Mouse (Mus musculus) hindbrain, embryonic 10.5 days (tissue): ENCODE results near the gene Zfp709. TPM values are rescaled to one million over a fixed set of nuclear protein-coding genes. Genes with fewer than 3 reads are reported as not detected.
"Not testable (repeated sequence)": the region's sequence is repeated elsewhere in the genome, so short reads cannot be mapped to it uniquely, and the experiment has no call there.

Experiments
- DNase-seq: peaks from one replicate; pipeline ENCODE4 v3.0.0-alpha.2; 2017; ENCODE audit warnings: low spot score
- H3K27ac ChIP-seq: fragments of 300-500 bp; sonication (generic); 2 replicates; pipeline ENCODE4 v1.5.1; 2016; ENCODE audit warnings: mild to moderate bottlenecking, moderate library complexity
- H3K27me3 ChIP-seq: fragments of 300-500 bp; sonication (generic); 2 replicates; pipeline ENCODE4 v1.6.1; 2016; ENCODE audit warnings: mild to moderate bottlenecking; ENCODE audit not compliant: poor library complexity, insufficient read depth, severe bottlenecking
- H3K36me3 ChIP-seq: fragments of 300-500 bp; sonication (generic); 2 replicates; pipeline ENCODE4 v1.6.1; 2016; ENCODE audit warnings: mild to moderate bottlenecking, moderate library complexity
- H3K4me1 ChIP-seq: fragments of 300-500 bp; sonication (generic); replicated peaks from 2 replicates; pipeline ENCODE4 v1.6.1; 2016; ENCODE audit warnings: mild to moderate bottlenecking
- H3K4me3 ChIP-seq: fragments of 300-500 bp; sonication (generic); 2 replicates; pipeline ENCODE4 v1.5.1; 2016; ENCODE audit warnings: mild to moderate bottlenecking, moderate library complexity
- H3K9me3 ChIP-seq: fragments of 300-500 bp; sonication (generic); 2 replicates; pipeline ENCODE4 v1.6.1; 2016; ENCODE audit warnings: mild to moderate bottlenecking, moderate library complexity
- WGBS: fragments of 180-500 bp; shearing (Covaris S2); methylation state at CpG from one replicate; pipeline ENCODE4 v1.1.7; 2016; 5-methylcytosine and 5-hydroxymethylcytosine counted together
- polyA plus RNA-seq: library from polyadenylated mRNA; unstranded; fragments of >200 nt; fragmentation: Nextera tagmentation; extraction: Ambion mirVana; gene quantifications from 2 replicates; pipeline ENCODE4 v1.2.1, GENCODE M21; 2016

The Zfp709 gene
- 4.3 and 5.3 TPM in 2 replicates for polyA plus RNA-seq

DNA sequence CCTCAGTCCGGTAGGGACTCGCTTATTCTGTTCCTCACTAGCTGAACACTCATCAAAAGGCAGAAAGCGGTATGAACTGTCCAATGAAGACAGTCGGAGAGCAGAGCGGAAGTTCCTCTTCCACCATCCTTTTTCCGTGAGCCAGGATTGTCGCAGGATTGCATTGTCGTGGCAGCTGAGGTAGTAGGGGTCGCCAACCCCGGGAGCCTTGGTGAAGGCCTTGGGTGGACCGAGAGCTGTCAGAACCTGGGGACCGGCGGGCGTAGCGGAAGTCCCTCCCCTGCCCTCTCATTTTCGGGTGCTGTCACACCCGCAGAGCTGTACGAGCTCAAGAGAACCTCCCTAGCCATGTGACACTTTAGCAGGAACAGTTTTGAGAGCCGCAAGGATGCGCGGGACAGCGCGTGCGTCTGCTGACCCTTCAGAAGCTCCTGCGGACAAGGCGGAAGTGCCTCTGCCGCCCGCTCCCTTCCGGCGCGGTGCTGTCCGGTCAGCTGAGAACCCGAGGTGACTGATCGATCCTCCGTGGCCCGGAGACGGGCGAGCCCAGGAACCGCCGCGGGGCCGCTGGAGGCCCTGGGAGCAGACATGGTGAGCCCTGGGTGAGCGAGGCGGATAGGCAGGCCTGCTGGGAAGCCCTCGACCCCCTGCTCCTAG, at the start of gene Zfp709:
TSS of gene Zfp709 (plus strand) at position 402 of the 657 bp plus-strand sequence.
- H3K27me3 ChIP-seq, result peaks cover 7% of the 10 kb centered on the region; the same call in 1 of the 2 replicates
- H3K9me3 ChIP-seq, result peaks cover 29% of the 10 kb centered on the region
- DNase-seq, result peak; percentile 75
- WGBS, result 6% methylated on average over 45 of the region's 45 CpGs
- H3K27ac ChIP-seq, result peak within 1 kb of the TSS; percentile 94
- peak within 1 kb of the TSS; percentile 76 for H3K4me3 ChIP-seq
- H3K36me3 ChIP-seq, result peaks cover 23% of the 10 kb centered on the region
- no peaks in the 10 kb centered on the region; the same call in 1 of the 2 replicates for H3K4me1 ChIP-seq

DNA sequence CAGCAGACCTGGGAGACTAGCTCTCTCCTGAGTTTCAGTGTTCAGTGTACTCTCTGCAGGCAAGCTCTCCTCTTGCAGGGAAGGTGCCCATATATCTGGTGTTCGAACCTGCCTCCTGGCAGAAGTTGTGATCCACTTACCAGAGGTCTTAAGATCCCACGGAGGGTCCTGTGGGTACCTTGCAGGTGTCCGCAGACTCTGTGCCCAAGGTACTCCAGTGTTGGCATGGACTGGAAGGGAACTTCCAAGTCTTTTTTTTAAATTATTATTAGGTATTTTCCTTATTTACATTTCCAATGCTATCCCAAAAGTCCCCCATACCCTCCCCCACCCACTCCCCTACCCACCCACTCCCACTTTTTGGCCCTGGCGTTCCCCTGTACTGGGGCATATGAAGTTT, 43.6 kb upstream of the Zfp709 start:
- not testable (repeated sequence) for H3K36me3 ChIP-seq, H3K9me3 ChIP-seq, H3K27me3 ChIP-seq, H3K27ac ChIP-seq, H3K4me1 ChIP-seq, DNase-seq, H3K4me3 ChIP-seq
- WGBS, result 82% methylated on average over 4 of the region's 4 CpGs

GRCm38 (mm10) chr8:71841201-71841817, 40.5 kb upstream of the Zfp709 start:
- not testable (repeated sequence) for DNase-seq, H3K4me3 ChIP-seq

DNA sequence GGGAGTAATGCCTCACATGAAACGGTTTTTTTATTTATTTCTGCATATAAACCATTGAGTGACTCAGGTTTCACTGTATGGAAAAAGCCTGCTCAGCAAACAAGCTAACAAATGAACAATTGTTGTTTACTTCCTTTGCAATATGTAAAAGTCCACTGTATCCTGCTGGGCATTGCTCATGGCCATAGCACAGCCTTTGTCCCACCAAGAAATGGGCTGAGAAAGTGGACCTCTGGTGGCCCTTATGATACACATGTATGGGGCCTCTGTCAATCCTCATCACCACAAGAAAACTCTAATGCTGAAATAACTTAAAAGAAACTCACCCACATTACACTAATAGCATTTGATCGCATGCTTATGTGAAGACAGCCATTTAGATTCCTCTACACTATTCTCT, 39.3 kb upstream of the Zfp709 start:
- not testable (repeated sequence) for H3K4me3 ChIP-seq, H3K36me3 ChIP-seq, H3K9me3 ChIP-seq, H3K4me1 ChIP-seq, H3K27me3 ChIP-seq, DNase-seq, H3K27ac ChIP-seq
- 80% methylated on average over 2 of the region's 2 CpGs for WGBS

More at GRCm38 (mm10) chr8:71841201-71841817, 40.5 kb upstream of the Zfp709 start:
- not testable (repeated sequence) for H3K36me3 ChIP-seq, H3K27me3 ChIP-seq, H3K9me3 ChIP-seq, H3K4me1 ChIP-seq, H3K27ac ChIP-seq
- 91% methylated on average over 3 of the region's 3 CpGs for WGBS

GRCm38 (mm10) chr8:71844453-71844852, 37.4 kb upstream of the Zfp709 start:
- not testable (repeated sequence) for DNase-seq, H3K9me3 ChIP-seq, H3K27me3 ChIP-seq, H3K27ac ChIP-seq, H3K4me1 ChIP-seq, H3K36me3 ChIP-seq, H3K4me3 ChIP-seq
- WGBS, result 82% methylated on average over 1 of the region's 1 CpGs

DNA sequence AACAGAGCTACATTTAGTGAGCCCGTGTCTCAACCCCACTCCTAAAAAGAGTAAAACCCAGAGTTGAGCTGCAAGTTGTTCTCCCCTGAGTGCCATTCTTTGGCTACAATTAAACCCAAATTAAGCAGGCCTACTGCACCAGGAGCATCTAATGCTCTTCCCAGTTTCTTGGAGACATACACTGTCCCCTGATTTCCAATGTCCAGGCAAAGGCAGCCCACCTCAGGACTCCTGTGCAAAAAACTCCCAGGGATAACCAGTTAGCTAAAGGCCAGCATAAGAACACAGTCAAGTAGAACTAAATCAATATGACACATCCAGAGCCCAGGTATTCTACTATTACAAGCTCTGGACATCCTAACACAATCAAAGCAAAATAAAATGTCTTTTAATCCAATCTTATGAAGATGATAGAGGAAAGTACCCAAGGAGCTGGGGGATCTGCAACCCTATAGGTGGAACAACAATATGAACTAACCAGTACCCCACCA, 35.8 kb upstream of the Zfp709 start:
- H3K9me3 ChIP-seq, H3K4me3 ChIP-seq, H3K4me1 ChIP-seq, H3K36me3 ChIP-seq, H3K27me3 ChIP-seq, DNase-seq, H3K27ac ChIP-seq: not testable (repeated sequence)
- WGBS, result 89% methylated on average over 1 of the region's 1 CpGs

DNA sequence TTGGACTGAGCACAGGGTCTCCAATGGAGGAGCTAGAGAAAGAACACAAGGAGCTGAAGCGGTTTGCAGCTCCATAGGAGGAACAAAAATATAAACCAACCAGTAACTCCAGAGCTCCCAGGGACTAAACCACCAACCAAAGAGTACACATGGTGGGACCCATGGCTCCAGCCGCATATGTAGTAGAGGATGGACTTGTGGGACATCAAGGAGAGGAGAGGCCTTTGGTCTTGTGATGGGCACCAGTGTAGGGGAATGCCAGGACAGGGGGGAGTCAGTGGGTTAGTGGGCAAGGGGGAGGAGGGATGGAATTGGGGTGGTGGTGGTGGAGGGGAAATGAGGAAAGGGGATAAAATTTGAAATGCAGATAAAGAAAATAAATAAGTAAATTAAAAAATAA, 35.1 kb upstream of the Zfp709 start:
- WGBS, result 87% methylated on average over 2 of the region's 2 CpGs
- H3K27ac ChIP-seq, H3K9me3 ChIP-seq, H3K36me3 ChIP-seq, H3K4me1 ChIP-seq, H3K4me3 ChIP-seq, DNase-seq, H3K27me3 ChIP-seq: not testable (repeated sequence)

GRCm38 (mm10) chr8:71851014-71851413, 30.8 kb upstream of the Zfp709 start:
- H3K36me3 ChIP-seq, DNase-seq: not testable (repeated sequence)
- 83% methylated on average over 1 of the region's 1 CpGs for WGBS

DNA sequence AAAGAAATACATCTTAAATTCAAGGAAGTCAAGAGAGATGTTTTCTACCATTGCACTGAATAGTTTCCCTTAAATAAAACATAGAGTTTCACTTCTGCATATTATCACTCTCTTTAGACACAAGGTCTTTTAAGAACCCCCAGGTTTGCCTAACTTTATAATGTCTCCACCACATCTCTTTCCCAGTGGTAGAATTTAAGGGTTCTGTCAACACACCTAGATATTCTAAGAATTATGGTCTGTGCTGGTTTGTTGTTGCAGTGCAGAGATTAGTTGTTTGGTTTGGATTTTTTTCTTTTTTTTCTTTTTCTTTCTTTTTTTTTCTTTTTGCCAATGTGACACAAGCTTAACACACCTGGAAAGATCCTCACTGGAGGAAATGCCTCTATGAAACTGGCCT, 28.5 kb upstream of the Zfp709 start:
- H3K27me3 ChIP-seq, H3K9me3 ChIP-seq, H3K36me3 ChIP-seq, H3K4me3 ChIP-seq, DNase-seq, H3K4me1 ChIP-seq, H3K27ac ChIP-seq: not testable (repeated sequence)

More at GRCm38 (mm10) chr8:71851014-71851413, 30.8 kb upstream of the Zfp709 start:
- not testable (repeated sequence) for H3K4me1 ChIP-seq, H3K9me3 ChIP-seq, H3K4me3 ChIP-seq, H3K27ac ChIP-seq, H3K27me3 ChIP-seq

- H3K4me1 ChIP-seq, DNase-seq, H3K36me3 ChIP-seq, H3K9me3 ChIP-seq, H3K27ac ChIP-seq, H3K27me3 ChIP-seq, H3K4me3 ChIP-seq: not testable (repeated sequence)
- WGBS, result 76% methylated on average over 9 of the region's 10 CpGs
These were observed 25.0 kb upstream of the Zfp709 start for GRCm38 (mm10) chr8:71856630-71857328.

DNA sequence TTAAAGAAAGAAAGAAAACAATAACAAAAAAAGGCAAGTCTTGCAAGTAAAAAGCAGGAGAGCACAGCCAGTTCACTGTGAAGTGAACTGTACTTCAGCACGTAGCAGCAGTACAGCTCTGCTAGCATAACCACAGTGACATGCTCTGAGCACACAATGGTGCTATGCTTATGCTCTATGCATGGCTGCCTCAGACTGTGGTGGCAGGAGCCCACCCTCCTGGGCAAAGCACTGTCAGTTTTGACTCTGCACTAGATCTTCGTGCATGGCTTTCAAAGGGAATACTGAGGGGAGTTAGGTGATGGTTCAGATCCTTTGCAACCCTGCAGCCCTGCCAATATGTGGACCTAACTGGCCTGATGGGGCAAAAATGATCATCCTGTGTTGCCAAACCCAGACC, 24.5 kb upstream of the Zfp709 start:
- not testable (repeated sequence) for H3K36me3 ChIP-seq, H3K27ac ChIP-seq, H3K4me3 ChIP-seq, H3K27me3 ChIP-seq, H3K4me1 ChIP-seq, DNase-seq, H3K9me3 ChIP-seq
- WGBS, result 79% methylated on average over 2 of the region's 2 CpGs

DNA sequence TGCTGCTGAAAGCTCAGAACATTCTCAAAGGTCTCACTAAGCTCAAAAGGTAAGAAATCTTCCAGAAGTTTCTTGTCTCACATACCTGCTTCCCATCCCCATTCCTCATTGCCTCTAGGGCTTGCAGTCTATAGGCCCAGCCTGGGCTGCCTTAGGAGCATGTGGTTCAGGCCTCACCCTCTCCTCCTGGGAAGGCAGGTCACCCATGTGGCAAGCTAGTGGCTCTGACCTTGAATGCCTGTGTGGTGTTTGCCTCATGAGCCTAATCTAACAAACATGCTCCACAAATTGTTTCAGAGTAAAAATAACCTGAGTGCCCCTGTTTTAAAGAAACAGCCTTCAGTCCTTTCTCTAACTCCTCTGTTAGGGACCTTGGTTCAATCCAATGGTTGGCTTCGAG, 20.3 kb upstream of the Zfp709 start:
- not testable (repeated sequence) for H3K27me3 ChIP-seq, H3K27ac ChIP-seq, H3K36me3 ChIP-seq, H3K9me3 ChIP-seq, H3K4me3 ChIP-seq, DNase-seq, H3K4me1 ChIP-seq
- WGBS, result 75% methylated on average over 1 of the region's 1 CpGs

DNA sequence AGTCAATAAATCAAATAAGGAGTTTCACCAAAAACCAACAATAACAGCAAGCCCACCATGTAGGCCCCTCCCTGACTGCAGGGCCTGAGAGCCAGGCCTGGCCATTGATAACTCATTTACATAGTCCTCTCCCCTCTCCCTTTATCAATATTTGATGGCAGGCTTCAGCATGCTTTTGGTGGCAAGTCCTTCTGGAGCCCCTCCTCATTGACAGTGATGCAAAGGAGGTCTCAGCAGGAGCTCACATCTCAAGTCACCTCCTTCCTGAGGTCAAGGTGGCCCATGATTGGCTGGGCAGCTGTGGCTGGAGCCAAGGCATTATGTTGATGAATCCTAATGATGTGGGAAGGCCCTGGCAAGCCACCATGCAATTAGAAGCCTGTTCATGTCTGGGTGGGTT, 19.8 kb upstream of the Zfp709 start:
- H3K36me3 ChIP-seq, DNase-seq, H3K9me3 ChIP-seq, H3K27me3 ChIP-seq, H3K27ac ChIP-seq, H3K4me3 ChIP-seq, H3K4me1 ChIP-seq: not testable (repeated sequence)
